Mouse (Mus musculus) CH12.LX (cell line): ENCODE results near the gene Stk32c. TPM values are rescaled to one million over a fixed set of nuclear protein-coding genes. Genes with fewer than 3 reads are reported as not detected.
A peak's percentile ranks its signal among the peaks of the same experiment; 100 is the strongest.

Experiments used
- DNase-seq: peaks from one replicate; pipeline ENCODE4 v3.0.0-alpha.2; 2013; ENCODE audit errors: extremely low read depth
- H3K27ac ChIP-seq: 2 replicates; pipeline ENCODE4 v1.5.1; 2012; ENCODE audit warnings: low read depth, mild to moderate bottlenecking, control low read depth, moderate library complexity; ENCODE audit not compliant: insufficient read depth
- H3K27me3 ChIP-seq: replicated peaks from 2 replicates; pipeline ENCODE3; 2012; ENCODE audit warnings: inconsistent platforms
- H3K36me3 ChIP-seq, 2 experiments: replicated peaks in 1 of 2; 2 replicates each; pipeline versions ENCODE3 to v1.6.1; 2012; ENCODE audit warnings: inconsistent platforms in 1 of 2, low read length in 1 of 2, mild to moderate bottlenecking in 1 of 2, mixed read lengths in 1 of 2, moderate library complexity in 1 of 2; ENCODE audit not compliant: control insufficient read depth in 1 of 2, insufficient read depth in 1 of 2
- H3K4me1 ChIP-seq, 2 experiments: 2 replicates each; pipeline ENCODE4 v1.6.1; 2012; ENCODE audit warnings: inconsistent platforms in 1 of 2, moderate library complexity in 1 of 2; ENCODE audit not compliant: insufficient read depth in 2 of 2, control insufficient read depth in 1 of 2
- H3K4me2 ChIP-seq: 2 replicates; pipeline ENCODE4 v1.6.1; 2012; ENCODE audit warnings: low read depth, mild to moderate bottlenecking, control low read depth; ENCODE audit not compliant: poor library complexity, insufficient read depth, severe bottlenecking
- H3K4me3 ChIP-seq, 3 experiments: fragments of 150-350 bp in 1 of 3; sonication (generic) in 1 of 3; replicated peaks in 1 of 3; 2 replicates each; pipeline versions ENCODE3 to v1.5.1; 2011 to 2012; ENCODE audit warnings: low read depth in 2 of 3, low read length in 2 of 3, mild to moderate bottlenecking in 2 of 3, moderate library complexity in 2 of 3, control low read depth in 1 of 3, improper control_type of control experiment in 1 of 3, inconsistent platforms in 1 of 3, mixed read lengths in 1 of 3; ENCODE audit not compliant: poor library complexity in 1 of 3
- H3K79me2 ChIP-seq: replicated peaks from 2 replicates; pipeline ENCODE4 v1.6.1; 2012; ENCODE audit warnings: mild to moderate bottlenecking, moderate library complexity; ENCODE audit not compliant: control insufficient read depth, poor library complexity, insufficient read depth, severe bottlenecking; ENCODE audit errors: extremely low read depth
- H3K9ac ChIP-seq: 2 replicates; pipeline ENCODE4 v1.6.1; 2012; ENCODE audit warnings: low read depth, mild to moderate bottlenecking, control low read depth, moderate library complexity; ENCODE audit not compliant: insufficient read depth
- H3K9me3 ChIP-seq: replicated peaks from 2 replicates; pipeline ENCODE3; 2012; ENCODE audit warnings: low read length, inconsistent platforms, mixed read lengths
- CHD1 ChIP-seq: IDR thresholded peaks from 2 replicates; pipeline ENCODE4 v1.6.1; 2012; ENCODE audit warnings: low read depth, low read length, improper control_type of control experiment, inconsistent platforms
- CTCF ChIP-seq, 2 experiments: IDR thresholded peaks in 1 of 2; conservative IDR thresholded peaks in 1 of 2; 2 replicates each; pipeline ENCODE4 v1.5.1; 2011 to 2012; ENCODE audit warnings: low read depth in 2 of 2, low read length in 2 of 2, improper control_type of control experiment in 1 of 2, inconsistent platforms in 1 of 2, mild to moderate bottlenecking in 1 of 2, moderate library complexity in 1 of 2
- HCFC1 ChIP-seq: IDR thresholded peaks from 2 replicates; pipeline ENCODE4 v1.6.1; 2012; ENCODE audit warnings: low read depth, mild to moderate bottlenecking, inconsistent platforms, low read length, improper control_type of control experiment
- IRF4 ChIP-seq: IDR thresholded peaks from 2 replicates; pipeline ENCODE4 v1.6.1; 2014; ENCODE audit warnings: low read depth, mild to moderate bottlenecking, inconsistent platforms, low read length, improper control_type of control experiment
- JUN ChIP-seq: IDR thresholded peaks from 2 replicates; pipeline ENCODE4 v1.6.1; 2011; ENCODE audit warnings: low read depth, mild to moderate bottlenecking, low read length, improper control_type of control experiment, moderate library complexity; ENCODE audit not compliant: insufficient read depth
- JUND ChIP-seq: conservative IDR thresholded peaks from 2 replicates; pipeline ENCODE4 v1.6.1; 2011; ENCODE audit warnings: low read depth, low read length, improper control_type of control experiment
- KAT2A ChIP-seq: IDR thresholded peaks from 2 replicates; pipeline ENCODE4 v1.6.1; 2012; ENCODE audit warnings: low read length, improper control_type of control experiment, inconsistent platforms; ENCODE audit not compliant: insufficient replicate concordance
- MEF2A ChIP-seq: IDR thresholded peaks from 2 replicates; pipeline ENCODE4 v1.6.1; 2014; ENCODE audit warnings: low read depth, mild to moderate bottlenecking, inconsistent platforms, low read length, improper control_type of control experiment, borderline replicate concordance
- MXI1 ChIP-seq: IDR thresholded peaks from 2 replicates; pipeline ENCODE4 v1.6.1; 2011; ENCODE audit warnings: mild to moderate bottlenecking, low read depth, low read length, improper control_type of control experiment
- NELFE ChIP-seq: IDR thresholded peaks from 2 replicates; pipeline ENCODE4 v1.6.1; 2011; ENCODE audit warnings: low read depth, low read length, improper control_type of control experiment
- PAX5 ChIP-seq: IDR thresholded peaks from 2 replicates; pipeline ENCODE4 v1.6.1; 2012; ENCODE audit warnings: low read length, inconsistent platforms, mixed read lengths
- POLR2AphosphoS2 ChIP-seq: IDR thresholded peaks from 2 replicates; pipeline ENCODE4 v1.6.1; 2011; ENCODE audit warnings: low read depth, low read length, improper control_type of control experiment
- SMC3 ChIP-seq: IDR thresholded peaks from 2 replicates; pipeline ENCODE4 v1.6.1; 2011; ENCODE audit warnings: low read depth, low read length, improper control_type of control experiment
- TCF12 ChIP-seq: IDR thresholded peaks from 2 replicates; pipeline ENCODE4 v1.6.1; 2014; ENCODE audit warnings: low read depth, mild to moderate bottlenecking, inconsistent platforms, low read length, improper control_type of control experiment
- ZC3H11A ChIP-seq: IDR thresholded peaks from 2 replicates; pipeline ENCODE4 v1.6.1; 2012; ENCODE audit warnings: low read depth, mild to moderate bottlenecking, inconsistent platforms, low read length, improper control_type of control experiment
- ZKSCAN1 ChIP-seq: IDR thresholded peaks from 2 replicates; pipeline ENCODE4 v1.6.1; 2012; ENCODE audit warnings: low read depth, inconsistent platforms, low read length, improper control_type of control experiment, borderline replicate concordance
- ZNF384 ChIP-seq: IDR thresholded peaks from 2 replicates; pipeline ENCODE4 v1.6.1; 2012; ENCODE audit warnings: low read depth, low read length, improper control_type of control experiment, inconsistent platforms
- dilution Hi-C: fragments of 300-500 bp; cut with MboI; formaldehyde crosslinking; loops from 2 replicates; pipeline ENCODE4 v1.14.3; 2020; ENCODE audit warnings: low sequenced_read_pairs; ENCODE audit not compliant: extremely low pct_unique_long_range_greater_than_20kb, extremely low pct_ligation_motif_present
- in situ Hi-C: fragments of 300-500 bp; cut with MboI; formaldehyde crosslinking; loops from 3 replicates; pipeline ENCODE4 v1.14.3; 2019; ENCODE audit warnings: low sequenced_read_pairs, low pct_ligation_motif_present, low pct_unique_long_range_greater_than_20kb, mixed read lengths
- polyA plus RNA-seq: library from polyadenylated mRNA; unstranded; fragments of >175 nt; gene quantifications from 2 replicates; pipeline ENCODE4 v1.2.1, GENCODE M21; 2012; ENCODE audit warnings: low read depth; ENCODE audit not compliant: insufficient read length
- total RNA-seq, 2 experiments: library from RNA; depleted of rRNA; stranded (reverse); fragments of 300-350 nt in 1 of 2; fragments of >200 nt in 1 of 2; gene quantifications; 2 replicates each; pipeline ENCODE4 v1.2.3; 2012 to 2014

Stk32c gene
- total and polyA plus RNA-seq, 3 experiments: not detected

DNA sequence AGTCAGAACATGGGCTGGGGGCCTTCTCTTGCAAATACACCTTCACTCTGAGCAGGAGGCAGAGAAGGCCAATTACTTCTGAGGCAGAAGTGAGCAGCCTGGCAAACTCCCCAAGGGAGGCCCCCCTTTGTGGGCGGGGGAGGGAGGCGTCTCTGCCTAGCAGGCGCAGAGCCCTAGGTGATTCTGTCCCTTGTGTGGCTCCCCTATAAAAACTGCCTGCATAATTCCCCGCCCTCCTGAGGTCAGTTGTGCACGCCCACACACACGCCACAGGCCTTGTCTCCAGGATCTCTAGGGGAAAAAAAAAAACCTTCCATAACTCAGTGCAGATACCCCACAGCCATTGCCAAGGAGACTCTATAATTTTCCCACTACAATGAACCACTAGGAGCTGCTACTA, 82.7 kb downstream of the Stk32c start:
- Histone ChIP-seq H3K9ac (no peak overlapping the region), H3K9me3 (no peaks in the 10 kb centered on the region), H3K4me1 (no peaks in the 10 kb centered on the region), H3K27me3 (peaks cover 78% of the 10 kb centered on the region), H3K27ac (no peak overlapping the region), H3K36me3 (no peaks in the 10 kb centered on the region), H3K4me3 (no peak overlapping the region), H3K79me2 (no peaks in the 10 kb centered on the region), H3K4me2 (no peak overlapping the region)
- TF ChIP-seq KAT2A (no peak), ZNF384 (no peak), TCF12 (no peak), POLR2AphosphoS2 (no peak), ZC3H11A (no peak), CHD1 (no peak), MXI1 (no peak), NELFE (no peak), SMC3 (no peak), HCFC1 (no peak), IRF4 (no peak), JUND (no peak), PAX5 (no peak), JUN (no peak), CTCF (conservative IDR thresholded peaks at IDR 0.05 in 1 of 2, IDR thresholded peaks at IDR 0.05 in 1 of 2; ENCODE audit: low read depth in 2 of 2, low read length in 2 of 2) (no peak), ZKSCAN1 (no peak)
- in situ Hi-C loops: no loop called here
- dilution Hi-C loops: no loop called here
- DNase-seq: no peak

DNA sequence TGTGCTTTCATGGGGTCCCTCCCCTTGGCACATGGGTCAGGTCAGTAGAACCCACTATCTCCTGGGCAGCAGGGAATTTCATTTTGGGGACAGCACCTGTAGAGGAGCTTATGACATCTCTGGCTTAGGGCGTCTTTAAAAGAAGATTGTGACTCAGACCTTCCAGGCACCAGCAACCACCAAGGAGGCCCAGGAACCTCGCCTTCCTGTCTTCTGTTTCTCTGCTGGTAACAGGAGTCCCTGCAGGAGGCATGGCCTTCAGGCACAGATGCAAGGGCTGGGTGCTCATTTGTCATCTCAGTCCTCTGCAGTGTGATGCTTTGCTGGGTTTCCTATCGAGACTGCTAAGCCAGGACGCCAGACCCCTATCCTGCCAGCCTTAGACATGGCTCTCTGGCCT, 84.1 kb downstream of the Stk32c start:
- Histone ChIP-seq H3K9ac (no peak overlapping the region), H3K9me3 (no peaks in the 10 kb centered on the region), H3K4me3 (no peak overlapping the region), H3K4me1 (no peaks in the 10 kb centered on the region), H3K27ac (no peak overlapping the region), H3K36me3 (no peaks in the 10 kb centered on the region), H3K4me2 (no peak overlapping the region), H3K79me2 (no peaks in the 10 kb centered on the region), H3K27me3 (peaks cover 65% of the 10 kb centered on the region)
- dilution Hi-C loops: no loop called here
- in situ Hi-C loops: loop anchor here (5.0 kb wide), 1 partner anchor 73 kb away; no protein-coding TSS in a partner anchor
- 0 out of 2 replicates have a peak, but pooled peaks have one; percentile 16 for TF ChIP-seq MEF2A
- TF ChIP-seq ZKSCAN1: no peak
- TF ChIP-seq IRF4: no peak
- peak; percentile 9 for DNase-seq
